8 mouse cellular contexts compared by ENCODE assay signal in genomic region chr12:54986052-54986717, GRCm38 (mm10). TPM values are rescaled to one million over a fixed set of nuclear protein-coding genes. Genes with fewer than 3 reads are reported as not detected.
DNase-seq lines count a peak whose midpoint lies in the region.

TSS of gene Gm20403 (minus strand) at chr12:54986529.

- H3K4me1 ChIP-seq in hindbrain, embryonic 10.5 days (replicated peaks), result peaks cover 22% of the 10 kb centered on the region

- peak; percentile 90 for DNase-seq in R1 (ENCODE audit: low read depth, low spot score)
- DNase-seq in cerebellum, adult 8-10 months, result peak; percentile 19
- peak; percentile 68 for DNase-seq in forelimb bud, embryonic 11.5 days (ENCODE audit: low read depth, low spot score)
- DNase-seq in hindbrain, embryonic 10.5 days (ENCODE audit: low spot score), result peak; percentile 76
- DNase-seq in layer of hippocampus, postnatal 14 days (ENCODE audit: low spot score in 2 of 2), result peak; percentile 11 to 39
- DNase-seq in lung, postnatal 4 days, result peak; percentile 75 to 76
- peak; percentile 84 for DNase-seq in retina, postnatal 1 day
- DNase-seq in urinary bladder, adult 2 months (ENCODE audit: low spot score), result peak; percentile 67

- H3K27ac ChIP-seq in hindbrain, embryonic 10.5 days, result peak within 1 kb of the TSS; percentile 97

- H3K36me3 ChIP-seq in hindbrain, embryonic 10.5 days, result peaks cover 23% of the 10 kb centered on the region

- no peaks in the 10 kb centered on the region for H3K9me3 ChIP-seq in hindbrain, embryonic 10.5 days

- WGBS in hindbrain, embryonic 10.5 days, result under 1% methylated on average over 60 of the region's 60 CpGs

- no peaks in the 10 kb centered on the region for H3K27me3 ChIP-seq in hindbrain, embryonic 10.5 days (ENCODE audit: insufficient read depth, poor library complexity, severe bottlenecking)

- H3K4me3 ChIP-seq in hindbrain, embryonic 10.5 days, result peak within 1 kb of the TSS; percentile 98

RNA-seq across cellular contexts. Expression of gene Gm20403, which starts in this region (rescaled TPM):
- not detected in 2 replicates for polyA plus RNA-seq in hindbrain, embryonic 10.5 days (2016; fragmentation: Nextera tagmentation; extraction: Ambion mirVana)
- not detected for total RNA-seq in layer of hippocampus, postnatal 14 days (2021)
- not detected in 2 replicates for polyA plus RNA-seq in urinary bladder, adult 2 months (2012; rRNA removed)

Comparison
In these comparisons a context has a peak if more than half of its experiments do, and no peak if none do; other contexts are left out.
1. Peak in every context shown above with its lines: DNase-seq, H3K4me3 ChIP-seq and H3K27ac ChIP-seq.
2. Peak in DNase-seq, H3K4me3 ChIP-seq and H3K27ac ChIP-seq in hindbrain, embryonic 10.5 days; RNA of the gene not detected or under 1 TPM.
3. Peak in DNase-seq in layer of hippocampus, postnatal 14 days; RNA of the gene not detected or under 1 TPM.
4. Peak in DNase-seq in urinary bladder, adult 2 months; RNA of the gene not detected or under 1 TPM.
5. DNase-seq: peak in every context shown above with its lines; median percentile 90 in R1; 84 in retina, postnatal 1 day; 76 in hindbrain, embryonic 10.5 days; 76 in lung, postnatal 4 days; 68 in forelimb bud, embryonic 11.5 days; 67 in urinary bladder, adult 2 months; 25 in layer of hippocampus, postnatal 14 days; 19 in cerebellum, adult 8-10 months.